Mouse (Mus musculus) neural tube, embryonic 12.5 days (tissue): ENCODE measurements around the gene Nos1ap. TPM values are rescaled to one million over a fixed set of nuclear protein-coding genes. Genes with fewer than 3 reads are reported as not detected.
A peak's percentile ranks its signal among the peaks of the same experiment; 100 is the strongest.

Experiments used
- ATAC-seq: fragments of 200-750 bp; cut with Nextera tagmentation; 2 replicates; pipeline ENCODE4 v1.8.0; 2017; ENCODE audit warnings: low read depth, mild to moderate bottlenecking, moderate TSS enrichment, moderate library complexity; ENCODE audit not compliant: low FRiP score
- H3K27ac ChIP-seq: fragments of 300-500 bp; sonication (generic); 2 replicates; pipeline ENCODE4 v1.5.1; 2016
- H3K27me3 ChIP-seq: fragments of 300-500 bp; sonication (generic); replicated peaks from 2 replicates; pipeline ENCODE4 v1.6.1; 2016; ENCODE audit warnings: mild to moderate bottlenecking
- H3K36me3 ChIP-seq: fragments of 300-500 bp; sonication (generic); 2 replicates; pipeline ENCODE4 v1.6.1; 2016; ENCODE audit warnings: mild to moderate bottlenecking
- H3K4me1 ChIP-seq: fragments of 300-500 bp; sonication (generic); 2 replicates; pipeline ENCODE4 v1.6.1; 2016
- H3K4me2 ChIP-seq: fragments of 300-500 bp; sonication (generic); replicated peaks from 2 replicates; pipeline ENCODE4 v1.6.1; 2016; ENCODE audit warnings: mild to moderate bottlenecking
- H3K4me3 ChIP-seq: fragments of 300-500 bp; sonication (generic); 2 replicates; pipeline ENCODE4 v1.5.1; 2016
- H3K9ac ChIP-seq: fragments of 300-500 bp; sonication (generic); 2 replicates; pipeline ENCODE4 v1.6.1; 2016; ENCODE audit warnings: mild to moderate bottlenecking
- H3K9me3 ChIP-seq: fragments of 300-500 bp; sonication (generic); 2 replicates; pipeline ENCODE4 v1.6.1; 2016; ENCODE audit warnings: mild to moderate bottlenecking
- WGBS: fragments of 180-500 bp; shearing (Covaris S2); methylation state at CpG from one replicate; pipeline ENCODE4 v1.1.7; 2016; 5-methylcytosine and 5-hydroxymethylcytosine counted together
- polyA plus RNA-seq: library from polyadenylated mRNA; unstranded; fragments of >200 nt; fragmentation: Nextera tagmentation; extraction: Ambion mirVana; gene quantifications from 2 replicates; pipeline ENCODE4 v1.2.1, GENCODE M21; 2016

Nos1ap gene
- polyA plus RNA-seq, 1 experiment from 2014 or later = 19.7 TPM

- H3K36me3 ChIP-seq = no peaks in the 10 kb centered on the region
Measured at GRCm38 (mm10) chr1:170505107-170505506, 84.6 kb downstream of the Nos1ap start.

GRCm38 (mm10) chr1:170504378-170504777 is 85.3 kb downstream of the Nos1ap start:
- Histone ChIP-seq H3K27ac (no peak overlapping the region), H3K4me2 (no peak overlapping the region), H3K27me3 (no peaks in the 10 kb centered on the region), H3K4me1 (peaks cover 28% of the 10 kb centered on the region), H3K4me3 (no peak overlapping the region), H3K9me3 (no peaks in the 10 kb centered on the region), H3K9ac (no peak overlapping the region), H3K36me3 (no peaks in the 10 kb centered on the region)
- 87% methylated on average over 4 of the region's 4 CpGs for WGBS
- ATAC-seq = no peak

More at GRCm38 (mm10) chr1:170505107-170505506, 84.6 kb downstream of the Nos1ap start:
- WGBS = 60% methylated on average over 3 of the region's 3 CpGs
- Histone ChIP-seq H3K9ac (no peak overlapping the region), H3K4me2 (no peak overlapping the region), H3K27me3 (no peaks in the 10 kb centered on the region), H3K27ac (no peak overlapping the region), H3K4me1 (peaks cover 25% of the 10 kb centered on the region), H3K9me3 (no peaks in the 10 kb centered on the region), H3K4me3 (no peak overlapping the region)
- no peak for ATAC-seq

GRCm38 (mm10) chr1:170503277-170503739 is 86.4 kb downstream of the Nos1ap start:
- Histone ChIP-seq H3K9ac (no peak overlapping the region), H3K36me3 (no peaks in the 10 kb centered on the region), H3K27ac (no peak overlapping the region), H3K4me1 (peaks cover 38% of the 10 kb centered on the region), H3K27me3 (no peaks in the 10 kb centered on the region), H3K9me3 (no peaks in the 10 kb centered on the region), H3K4me2 (no peak overlapping the region), H3K4me3 (no peak overlapping the region)
- peak; percentile 79 for ATAC-seq
- 18% methylated on average over 4 of the region's 4 CpGs for WGBS

GRCm38 (mm10) chr1:170502491-170503276 is 87.0 kb downstream of the Nos1ap start:
- Histone ChIP-seq H3K9me3 (no peaks in the 10 kb centered on the region), H3K36me3 (no peaks in the 10 kb centered on the region), H3K27me3 (no peaks in the 10 kb centered on the region), H3K9ac (no peak overlapping the region), H3K4me3 (no peak overlapping the region), H3K4me2 (no peak overlapping the region), H3K4me1 (peaks cover 38% of the 10 kb centered on the region), H3K27ac (no peak overlapping the region)
- WGBS = 28% methylated on average over 11 of the region's 11 CpGs
- peak; percentile 41 for ATAC-seq

- H3K4me1 ChIP-seq = peaks cover 38% of the 10 kb centered on the region
- WGBS = 88% methylated on average over 1 of the region's 1 CpGs
- no peak for ATAC-seq
Measured at GRCm38 (mm10) chr1:170501970-170502369, 87.7 kb downstream of the Nos1ap start.

GRCm38 (mm10) chr1:170501556-170501955 is 88.1 kb downstream of the Nos1ap start:
- 82% methylated on average over 7 of the region's 7 CpGs for WGBS
- Histone ChIP-seq H3K4me2 (no peak overlapping the region), H3K36me3 (no peaks in the 10 kb centered on the region), H3K27ac (no peak overlapping the region), H3K4me3 (no peak overlapping the region), H3K9me3 (no peaks in the 10 kb centered on the region), H3K4me1 (peaks cover 38% of the 10 kb centered on the region), H3K27me3 (no peaks in the 10 kb centered on the region), H3K9ac (no peak overlapping the region)
- ATAC-seq = no peak

More at GRCm38 (mm10) chr1:170501970-170502369, 87.7 kb downstream of the Nos1ap start:
- H3K9ac ChIP-seq = no peak overlapping the region
- H3K9me3 ChIP-seq = no peaks in the 10 kb centered on the region
- no peak overlapping the region for H3K4me2 ChIP-seq
- no peaks in the 10 kb centered on the region for H3K36me3 ChIP-seq
- H3K4me3 ChIP-seq = no peak overlapping the region
- no peak overlapping the region for H3K27ac ChIP-seq
- H3K27me3 ChIP-seq = no peaks in the 10 kb centered on the region

- no peak for ATAC-seq
- H3K27ac ChIP-seq = no peak overlapping the region
Measured at GRCm38 (mm10) chr1:170499891-170500290, 89.8 kb downstream of the Nos1ap start.

GRCm38 (mm10) chr1:170499466-170499865 is 90.2 kb downstream of the Nos1ap start:
- Histone ChIP-seq H3K27ac (no peak overlapping the region), H3K27me3 (no peaks in the 10 kb centered on the region), H3K36me3 (no peaks in the 10 kb centered on the region), H3K4me3 (no peak overlapping the region), H3K4me2 (no peak overlapping the region), H3K4me1 (peaks cover 43% of the 10 kb centered on the region), H3K9ac (no peak overlapping the region), H3K9me3 (no peaks in the 10 kb centered on the region)
- WGBS = 63% methylated on average over 4 of the region's 4 CpGs
- ATAC-seq = no peak

More at GRCm38 (mm10) chr1:170499891-170500290, 89.8 kb downstream of the Nos1ap start:
- H3K36me3 ChIP-seq = no peaks in the 10 kb centered on the region
- H3K9ac ChIP-seq = no peak overlapping the region
- no peaks in the 10 kb centered on the region for H3K27me3 ChIP-seq
- peaks cover 43% of the 10 kb centered on the region for H3K4me1 ChIP-seq
- H3K4me2 ChIP-seq = no peak overlapping the region
- WGBS = 50% methylated on average over 6 of the region's 6 CpGs
- no peak overlapping the region for H3K4me3 ChIP-seq
- no peaks in the 10 kb centered on the region for H3K9me3 ChIP-seq

- no peak overlapping the region for H3K4me3 ChIP-seq
- ATAC-seq = no peak
- no peaks in the 10 kb centered on the region for H3K27me3 ChIP-seq
- WGBS = 36% methylated on average over 4 of the region's 4 CpGs
- no peak overlapping the region for H3K4me2 ChIP-seq
- H3K4me1 ChIP-seq = peaks cover 35% of the 10 kb centered on the region
- H3K9me3 ChIP-seq = no peaks in the 10 kb centered on the region
- H3K36me3 ChIP-seq = no peaks in the 10 kb centered on the region
- H3K9ac ChIP-seq = no peak overlapping the region
- H3K27ac ChIP-seq = no peak overlapping the region
Measured at GRCm38 (mm10) chr1:170498645-170499044, 91.0 kb downstream of the Nos1ap start.

- Histone ChIP-seq H3K4me1 (peaks cover 18% of the 10 kb centered on the region), H3K4me2 (no peak overlapping the region), H3K27me3 (no peaks in the 10 kb centered on the region), H3K9ac (no peak overlapping the region), H3K27ac (no peak overlapping the region), H3K4me3 (no peak overlapping the region), H3K36me3 (no peaks in the 10 kb centered on the region), H3K9me3 (no peaks in the 10 kb centered on the region)
- 90% methylated on average over 8 of the region's 8 CpGs for WGBS
- ATAC-seq = no peak
Measured at GRCm38 (mm10) chr1:170496221-170496620, 93.4 kb downstream of the Nos1ap start.

GRCm38 (mm10) chr1:170495538-170496183 is 94.0 kb downstream of the Nos1ap start:
- Histone ChIP-seq H3K27me3 (no peaks in the 10 kb centered on the region), H3K9me3 (no peaks in the 10 kb centered on the region), H3K36me3 (no peaks in the 10 kb centered on the region), H3K4me2 (no peak overlapping the region), H3K9ac (no peak overlapping the region), H3K4me3 (no peak overlapping the region), H3K4me1 (peaks cover 18% of the 10 kb centered on the region), H3K27ac (no peak overlapping the region)
- no peak for ATAC-seq
- 51% methylated on average over 13 of the region's 13 CpGs for WGBS

GRCm38 (mm10) chr1:170492527-170492926 is 97.1 kb downstream of the Nos1ap start:
- no peak for ATAC-seq
- Histone ChIP-seq H3K9me3 (no peaks in the 10 kb centered on the region), H3K4me3 (no peak overlapping the region), H3K36me3 (no peaks in the 10 kb centered on the region), H3K27me3 (no peaks in the 10 kb centered on the region), H3K27ac (no peak overlapping the region), H3K9ac (no peak overlapping the region), H3K4me1 (peaks cover 7% of the 10 kb centered on the region), H3K4me2 (no peak overlapping the region)
- 68% methylated on average over 2 of the region's 2 CpGs for WGBS
